In genomic region chr10:128489380-128489779, GRCm38 (mm10) we compare ENCODE assay signal across 9 mouse cellular contexts. TPM values are rescaled to one million over a fixed set of nuclear protein-coding genes. Genes with fewer than 3 reads are reported as not detected.
DNase-seq lines count a peak whose midpoint lies in the region; ATAC-seq and TF ChIP-seq lines count a peak whose summit lies in the region.
"Had no signal": no experiment of that assay in that cellular context is flagged by ENCODE, and none has a peak within 500 bp of the region (broad histone marks: within the 10 kb centered on the region; RNA-seq: fewer than 3 reads in every experiment).

No protein-coding gene starts in this region.

- TF ChIP-seq CTCF in ES-Bruce4 (IDR thresholded peaks at IDR 0.05; ENCODE audit: low read depth, low read length): no peak

- no peak overlapping the region for H3K4me3 ChIP-seq in kidney, embryonic 16.5 days (ENCODE audit: low read length)
- H3K4me3 ChIP-seq in ES-Bruce4 (ENCODE audit: low read depth, low read length): no peak overlapping the region
- no peak overlapping the region for H3K4me3 ChIP-seq in heart, embryonic 16.5 days (ENCODE audit: low read length)
- H3K4me3 ChIP-seq: midbrain, embryonic 12.5 days had no signal

- peaks cover 57% of the 10 kb centered on the region for H3K36me3 ChIP-seq in kidney, embryonic 16.5 days (ENCODE audit: insufficient read depth, low read length)
- peaks cover 16% of the 10 kb centered on the region for H3K36me3 ChIP-seq in ES-Bruce4 (ENCODE audit: control insufficient read depth, insufficient read depth, low read length, poor library complexity, severe bottlenecking)
- peaks cover 62% of the 10 kb centered on the region for H3K36me3 ChIP-seq in heart, embryonic 16.5 days (ENCODE audit: control insufficient read depth, insufficient read depth)

- no peak overlapping the region for H3K4me2 ChIP-seq in kidney, embryonic 16.5 days (replicated peaks; ENCODE audit: low read depth, low read length)
- no peak overlapping the region for H3K4me2 ChIP-seq in heart, embryonic 16.5 days (ENCODE audit: low read depth, low read length)
- H3K4me2 ChIP-seq: midbrain, embryonic 12.5 days had no signal

- peak; percentile 56 for DNase-seq in adrenal gland, postnatal 14 days
- no peak for DNase-seq in adrenal gland, postnatal 10 days
- DNase-seq in kidney, postnatal 14 days: no peak
- DNase-seq in thymus, postnatal 14 days: no peak
- no peak for DNase-seq in spleen, postnatal 14 days (ENCODE audit: low spot score in 2 of 2)

- no peak for ATAC-seq in kidney, embryonic 16.5 days (ENCODE audit: low FRiP score, low TSS enrichment)
- ATAC-seq in heart, embryonic 16.5 days (replicated peaks; ENCODE audit: extremely low read depth, insufficient read depth, low FRiP score): no peak

- TF ChIP-seq EP300 in ES-Bruce4 (IDR thresholded peaks at IDR 0.05; ENCODE audit: insufficient read depth, low read depth, low read length): no peak

- H3K27ac ChIP-seq in kidney, embryonic 16.5 days (ENCODE audit: low read length): peak overlapping the region; percentile 98; the same call in 1 of the 2 replicates
- peak overlapping the region; percentile 40 for H3K27ac ChIP-seq in ES-Bruce4 (ENCODE audit: insufficient read depth, low read length)
- H3K27ac ChIP-seq in heart, embryonic 16.5 days (ENCODE audit: low read length): peak overlapping the region; percentile 99
- H3K27ac ChIP-seq: midbrain, embryonic 12.5 days had no signal

- WGBS in kidney, embryonic 16.5 days: 64% methylated on average over 5 of the region's 5 CpGs
- 47% methylated on average over 5 of the region's 5 CpGs for WGBS in heart, embryonic 16.5 days

- no peak overlapping the region for H3K9ac ChIP-seq in kidney, embryonic 16.5 days (replicated peaks; ENCODE audit: low read length)
- no peak overlapping the region for H3K9ac ChIP-seq in ES-Bruce4 (ENCODE audit: low read depth, poor library complexity, severe bottlenecking)
- peak overlapping the region; percentile 9; the same call in 1 of the 2 replicates for H3K9ac ChIP-seq in heart, embryonic 16.5 days (ENCODE audit: low read length)
- H3K9ac ChIP-seq: midbrain, embryonic 12.5 days had no signal

- H3K9me3 ChIP-seq in kidney, embryonic 16.5 days (ENCODE audit: low read length): no peaks in the 10 kb centered on the region
- no peaks in the 10 kb centered on the region for H3K9me3 ChIP-seq in ES-Bruce4 (replicated peaks; ENCODE audit: control insufficient read depth, insufficient read depth, low read length, poor library complexity, severe bottlenecking)
- no peaks in the 10 kb centered on the region for H3K9me3 ChIP-seq in heart, embryonic 16.5 days (replicated peaks; ENCODE audit: control insufficient read depth, low read length)
- H3K9me3 ChIP-seq: midbrain, embryonic 12.5 days had no signal

- H3K27me3 ChIP-seq in kidney, embryonic 16.5 days (ENCODE audit: insufficient read depth, low read length): no peaks in the 10 kb centered on the region
- H3K27me3 ChIP-seq in ES-Bruce4 (ENCODE audit: control insufficient read depth, insufficient read depth, low read length, poor library complexity, severe bottlenecking): no peaks in the 10 kb centered on the region
- H3K27me3 ChIP-seq in heart, embryonic 16.5 days (ENCODE audit: control insufficient read depth, insufficient read depth, low read length): no peaks in the 10 kb centered on the region
- H3K27me3 ChIP-seq: midbrain, embryonic 12.5 days had no signal

- TF ChIP-seq POLR2A in ES-Bruce4 (IDR thresholded peaks at IDR 0.05; ENCODE audit: insufficient read depth, low read length): no peak

- peaks cover 30% of the 10 kb centered on the region for H3K4me1 ChIP-seq in kidney, embryonic 16.5 days (ENCODE audit: insufficient read depth, low read length)
- H3K4me1 ChIP-seq in ES-Bruce4 (ENCODE audit: control insufficient read depth, insufficient read depth, low read length): peaks cover 5% of the 10 kb centered on the region
- peaks cover 26% of the 10 kb centered on the region for H3K4me1 ChIP-seq in heart, embryonic 16.5 days (ENCODE audit: control insufficient read depth, insufficient read depth, low read length)

RNA-seq across cellular contexts. Expression of gene Myl6, which starts 4.6 kb away (rescaled TPM):
- total RNA-seq in adrenal gland, postnatal 14 days (2021): 800 and 862 TPM in 2 replicates
- 100 to 1,000 TPM; 739 to 765 TPM for total RNA-seq in adrenal gland, postnatal 10 days (2021)
- 1,255 and 1,413 TPM in 2 replicates for polyA plus RNA-seq in kidney, embryonic 16.5 days (2015; fragmentation: Nextera tagmentation; extraction: Ambion mirVana)
- polyA plus RNA-seq in ES-Bruce4 (2011; ENCODE audit: insufficient read depth, insufficient read length, low read depth, missing spikeins): 642 and 680 TPM in 2 replicates
- polyA plus RNA-seq in heart, embryonic 16.5 days (2015; fragmentation: Nextera tagmentation; extraction: Ambion mirVana): 945 and 1,125 TPM in 2 replicates

RNA-seq across cellular contexts. Expression of gene Myl6b, which starts 9.1 kb away (rescaled TPM):
- total RNA-seq in adrenal gland, postnatal 14 days (2021): 4.7 and 5.0 TPM in 2 replicates
- total RNA-seq in adrenal gland, postnatal 10 days (2021): 10 to 100 TPM; 10.9 to 17.3 TPM
- 4.2 and 5.7 TPM in 2 replicates for polyA plus RNA-seq in kidney, embryonic 16.5 days (2015; fragmentation: Nextera tagmentation; extraction: Ambion mirVana)
- 9.0 and 12.8 TPM in 2 replicates for polyA plus RNA-seq in ES-Bruce4 (2011; ENCODE audit: insufficient read depth, insufficient read length, low read depth, missing spikeins)
- polyA plus RNA-seq in heart, embryonic 16.5 days (2015; fragmentation: Nextera tagmentation; extraction: Ambion mirVana): 4.2 and 4.4 TPM in 2 replicates

RNA-seq across cellular contexts. Expression of gene Smarcc2, which starts 30.3 kb away (rescaled TPM):
- total RNA-seq in adrenal gland, postnatal 14 days (2021): 107 and 108 TPM in 2 replicates
- total RNA-seq in adrenal gland, postnatal 10 days (2021): 100 to 1,000 TPM in 1 of 2 experiments, 10 to 100 TPM in 1; 94.1 to 123 TPM
- 64.5 and 75.9 TPM in 2 replicates for polyA plus RNA-seq in kidney, embryonic 16.5 days (2015; fragmentation: Nextera tagmentation; extraction: Ambion mirVana)
- 26.3 and 28.6 TPM in 2 replicates for polyA plus RNA-seq in ES-Bruce4 (2011; ENCODE audit: insufficient read depth, insufficient read length, low read depth, missing spikeins)
- 54.9 and 57.5 TPM in 2 replicates for polyA plus RNA-seq in heart, embryonic 16.5 days (2015; fragmentation: Nextera tagmentation; extraction: Ambion mirVana)

RNA-seq across cellular contexts. Expression of gene Esyt1, which starts 36.3 kb away (rescaled TPM):
- 28.5 and 36.9 TPM in 2 replicates for total RNA-seq in adrenal gland, postnatal 14 days (2021)
- total RNA-seq in adrenal gland, postnatal 10 days (2021): 10 to 100 TPM; 31.5 to 41.5 TPM
- 23.2 and 24.2 TPM in 2 replicates for polyA plus RNA-seq in kidney, embryonic 16.5 days (2015; fragmentation: Nextera tagmentation; extraction: Ambion mirVana)
- polyA plus RNA-seq in ES-Bruce4 (2011; ENCODE audit: insufficient read depth, insufficient read length, low read depth, missing spikeins): 20.1 and 20.5 TPM in 2 replicates
- 22.5 and 25.7 TPM in 2 replicates for polyA plus RNA-seq in heart, embryonic 16.5 days (2015; fragmentation: Nextera tagmentation; extraction: Ambion mirVana)

RNA-seq across cellular contexts. Expression of gene Zc3h10, which starts 58.2 kb away (rescaled TPM):
- 12.6 and 13.5 TPM in 2 replicates for total RNA-seq in adrenal gland, postnatal 14 days (2021)
- total RNA-seq in adrenal gland, postnatal 10 days (2021): 10 to 100 TPM; 10.5 to 14.7 TPM
- polyA plus RNA-seq in kidney, embryonic 16.5 days (2015; fragmentation: Nextera tagmentation; extraction: Ambion mirVana): 16.2 and 16.6 TPM in 2 replicates
- 22.4 and 24.6 TPM in 2 replicates for polyA plus RNA-seq in ES-Bruce4 (2011; ENCODE audit: insufficient read depth, insufficient read length, low read depth, missing spikeins)
- polyA plus RNA-seq in heart, embryonic 16.5 days (2015; fragmentation: Nextera tagmentation; extraction: Ambion mirVana): 8.4 and 9.5 TPM in 2 replicates

Comparison
In these comparisons a context has a peak if more than half of its experiments do, and no peak if none do; other contexts are left out.
1. H3K27ac ChIP-seq: peak in every context shown above with its lines; median percentile 99 in heart, embryonic 16.5 days; 98 in kidney, embryonic 16.5 days; 40 in ES-Bruce4.